Mouse (Mus musculus) CD8-positive naive resting alpha-beta T cell, adult 2 months (primary cell): ENCODE data around the gene Map3k6.

Source experiments
- DNase-seq, 2 experiments: peaks; one replicate each; pipeline ENCODE4 v3.0.0; 2022; ENCODE audit warnings: low read depth in 2 of 2, low spot score in 2 of 2

The Map3k6 gene

DNA sequence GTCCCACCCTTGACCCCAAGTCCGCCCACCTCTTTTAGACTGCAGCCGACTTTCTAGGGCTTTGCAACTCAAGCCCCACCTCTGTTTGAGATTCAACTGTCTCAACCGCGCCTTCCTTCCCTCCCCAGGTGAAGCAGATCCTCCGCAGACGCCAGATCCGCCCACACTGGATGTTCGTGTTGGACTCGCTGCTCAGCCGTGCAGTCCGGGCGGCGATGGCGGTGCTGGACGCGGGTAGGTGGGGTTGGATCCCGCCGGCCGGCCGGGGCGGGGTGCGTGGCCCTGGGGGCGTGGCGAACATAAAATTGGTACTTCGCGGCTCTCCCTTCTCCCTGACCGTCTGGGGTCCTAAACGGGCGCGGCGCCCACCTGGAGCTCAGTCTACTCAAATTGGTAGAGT, 10.6 kb downstream of the Map3k6 start:
- DNase-seq = no peak

DNA sequence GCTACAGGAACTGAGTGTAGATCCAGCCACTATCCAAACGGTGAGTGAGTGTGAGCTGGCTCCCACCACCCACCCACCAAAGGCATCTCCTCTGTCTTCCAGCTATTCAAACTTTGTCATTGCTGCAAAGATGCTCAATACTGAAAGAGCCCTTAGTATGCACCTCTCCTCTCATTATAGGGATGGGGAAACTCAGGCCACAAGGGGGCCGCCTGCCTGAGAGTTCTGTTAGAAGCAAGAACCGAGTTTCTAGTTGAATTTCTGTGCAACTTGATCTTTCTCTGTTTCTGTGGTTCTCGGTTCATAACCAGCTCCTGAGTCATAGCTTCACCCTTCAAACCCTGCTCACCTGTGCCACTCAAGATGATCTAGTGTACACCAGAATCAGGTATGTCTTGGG, 11.5 kb downstream of the Map3k6 start:
- no peak for DNase-seq

DNA sequence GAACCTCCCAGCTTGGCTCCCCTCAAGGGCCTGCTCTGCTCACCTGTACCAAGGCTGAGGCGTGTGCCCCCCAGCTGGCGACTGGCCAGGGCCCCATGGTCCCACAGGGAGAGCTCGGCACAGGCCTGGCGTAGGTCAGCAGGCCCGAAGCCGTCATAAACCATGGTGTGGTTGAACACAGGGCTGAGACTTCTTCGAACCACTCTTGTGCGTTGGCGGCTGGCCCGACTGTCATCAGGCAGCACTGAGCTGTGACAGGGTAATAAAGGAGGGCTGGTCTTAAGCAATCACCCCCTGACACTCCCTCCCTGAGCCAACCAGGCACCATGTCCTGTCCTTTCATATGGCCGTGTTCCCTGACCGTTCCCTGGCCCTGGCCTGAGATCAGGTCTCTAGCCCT, 12.8 kb downstream of the Map3k6 start:
- DNase-seq = no peak

DNA sequence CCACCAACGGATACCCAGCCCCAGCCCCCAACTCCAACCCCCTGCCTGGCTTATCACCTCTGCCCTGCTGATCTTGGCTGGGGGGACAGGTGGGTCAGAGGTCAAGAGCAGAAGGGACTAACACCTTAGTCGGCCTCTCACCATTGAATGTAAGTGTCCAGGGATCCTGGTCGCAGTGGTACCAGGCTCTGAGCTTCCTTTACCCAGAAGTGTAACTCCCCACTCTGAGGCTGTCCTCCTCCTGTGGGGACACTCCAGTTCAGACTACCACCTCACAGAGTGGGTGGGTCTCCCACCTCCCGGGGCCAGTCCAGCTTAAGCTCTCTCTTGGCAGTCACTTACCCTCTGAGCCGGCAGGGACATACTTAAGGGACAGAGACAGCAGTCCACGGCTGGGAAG, 14.8 kb downstream of the Map3k6 start:
- no peak for DNase-seq

DNA sequence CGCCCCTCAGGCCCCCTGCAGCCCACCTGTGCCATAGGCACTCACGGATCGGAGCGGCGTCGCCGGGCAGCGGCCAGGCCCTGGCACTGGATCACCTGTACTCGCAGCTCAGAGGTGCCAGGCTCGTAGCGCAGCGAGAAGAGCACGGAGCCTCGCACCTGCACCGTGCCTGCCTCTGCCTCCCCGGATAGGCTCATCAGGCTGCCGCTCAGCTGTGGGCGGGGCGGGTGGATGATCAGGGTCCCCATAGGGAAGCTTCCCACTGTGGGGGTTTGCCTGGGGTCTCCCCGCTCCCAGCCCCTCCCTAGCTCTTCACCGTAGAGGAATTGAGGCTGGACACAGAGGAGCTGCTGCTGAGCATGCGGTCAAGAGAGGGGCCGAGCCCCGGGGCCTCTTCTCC, 16.2 kb downstream of the Map3k6 start:
- DNase-seq = no peak

DNA sequence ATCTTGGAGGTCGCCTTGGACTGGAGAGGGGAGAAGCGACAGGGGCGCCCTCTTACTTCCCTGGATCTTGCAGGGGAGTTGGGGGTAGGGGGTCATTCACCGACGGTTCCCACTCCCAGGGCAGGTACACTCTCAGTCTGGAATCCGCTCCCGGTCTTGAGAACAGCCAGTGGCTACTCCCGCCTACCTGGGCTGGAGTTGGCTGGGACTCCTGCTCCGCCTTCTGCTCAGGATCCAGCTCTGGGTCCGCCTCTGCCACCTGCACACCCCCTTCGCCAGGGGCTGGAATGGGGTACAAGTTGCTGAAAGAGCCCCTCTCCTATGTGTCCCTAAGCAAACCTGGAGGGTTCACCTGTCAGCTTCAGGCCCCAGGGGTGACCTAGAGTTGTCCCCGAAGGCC, 16.6 kb downstream of the Map3k6 start:
- DNase-seq = no peak

DNA sequence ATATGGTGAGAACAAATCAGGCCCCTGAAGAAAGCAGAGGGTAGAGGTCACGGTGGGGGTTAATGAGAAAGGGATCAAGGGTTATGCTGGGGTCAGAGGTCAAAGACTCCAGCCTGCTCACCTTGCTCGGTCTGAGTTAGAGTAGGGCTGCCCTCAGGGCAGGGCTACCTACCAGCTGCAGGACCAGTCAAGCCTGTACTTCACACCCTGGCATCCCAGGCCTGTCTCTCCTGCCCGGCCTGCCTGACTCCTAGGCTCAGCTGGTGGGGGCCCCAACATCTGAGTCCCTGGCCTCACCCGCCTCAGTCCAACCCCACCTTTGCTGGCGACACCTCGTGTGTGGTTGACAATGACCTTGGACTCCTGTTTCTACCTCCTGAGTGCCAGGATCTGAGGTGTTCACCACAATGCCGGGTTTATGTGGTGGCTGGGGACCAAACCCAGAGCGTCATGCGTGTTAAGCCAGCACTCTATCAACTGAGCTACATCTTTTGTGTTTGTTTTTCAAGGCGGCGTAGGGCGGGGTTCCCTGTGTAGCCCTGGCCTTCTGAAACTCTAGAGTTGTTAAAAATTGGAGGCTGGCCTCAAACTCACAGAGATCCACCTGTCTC, 17.3 kb downstream of the Map3k6 start:
- no peak for DNase-seq

DNA sequence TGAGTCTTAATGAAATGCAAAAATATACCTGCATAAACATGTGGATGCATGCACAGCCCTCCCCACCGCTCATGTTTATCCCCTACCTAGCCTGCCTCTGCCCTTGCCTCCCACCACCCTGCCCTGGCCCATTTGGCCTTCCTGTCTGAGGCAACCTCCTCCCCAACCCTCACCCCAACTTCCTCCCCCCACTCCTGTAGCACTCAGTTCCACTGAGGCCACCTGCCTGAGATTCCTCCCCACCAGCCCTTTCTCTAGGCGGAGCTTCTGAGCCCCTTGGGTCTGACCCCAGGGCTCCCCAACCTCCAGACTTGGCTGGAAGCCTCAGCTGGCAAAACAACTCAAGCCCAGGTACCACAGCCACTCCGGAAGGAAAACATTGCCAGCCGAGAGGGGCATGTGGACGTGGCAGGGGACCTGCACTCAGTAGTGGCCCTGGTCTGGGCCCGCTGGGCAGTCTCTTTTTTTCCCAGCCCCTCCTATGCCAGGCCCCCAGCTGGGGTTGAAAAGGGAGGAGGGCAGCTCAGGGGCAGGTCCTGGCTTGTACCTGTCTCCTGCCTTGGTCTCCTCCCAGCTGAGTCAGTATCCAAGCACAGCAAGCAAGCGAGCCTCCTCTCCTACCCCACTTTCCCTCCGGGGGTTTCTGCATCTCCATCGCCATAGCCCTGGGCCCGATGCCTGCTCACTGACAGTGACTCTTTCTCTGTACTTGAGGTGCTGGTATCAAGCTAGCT, 21.2 kb downstream of the Map3k6 start:
- DNase-seq = no peak

DNA sequence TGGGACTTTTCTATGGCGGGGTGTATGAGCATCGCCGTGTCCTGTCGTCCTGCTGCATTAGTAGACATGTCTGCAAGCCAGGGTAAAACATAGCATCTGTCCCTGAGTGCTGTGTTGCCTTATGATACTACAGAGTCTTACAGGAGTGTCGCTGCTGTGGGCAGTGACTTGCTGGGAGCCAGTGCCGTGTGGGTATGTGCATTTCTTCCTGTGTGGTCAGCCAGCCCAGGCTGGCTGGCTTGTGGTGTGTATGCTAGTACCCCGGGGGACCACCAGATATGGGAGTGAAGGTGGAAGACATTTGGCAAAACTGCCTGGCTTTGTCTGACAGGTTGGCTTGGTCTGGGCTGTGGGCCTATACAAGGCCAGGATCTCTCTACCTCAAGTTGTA, 21.8 kb downstream of the Map3k6 start:
- no peak for DNase-seq

DNA sequence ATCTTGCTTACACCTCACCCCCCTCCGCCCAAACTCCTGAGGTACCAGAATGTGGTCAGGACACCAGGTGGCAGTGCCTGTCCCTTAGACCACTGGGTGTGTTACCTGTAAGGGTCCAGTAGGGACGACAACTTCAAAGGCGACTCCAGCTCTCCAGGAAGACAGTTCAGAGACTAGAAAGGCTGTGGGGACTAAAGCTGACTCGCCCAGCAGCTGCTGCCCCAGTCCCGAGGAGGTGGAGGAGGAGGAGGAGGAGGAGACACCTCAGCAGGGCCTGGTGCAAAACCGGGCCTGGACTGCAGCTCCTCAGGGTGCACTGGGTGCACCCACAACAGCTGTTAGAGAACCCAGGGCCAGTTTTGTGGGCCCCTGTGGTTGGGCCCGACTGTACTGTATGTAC, 22.3 kb downstream of the Map3k6 start, which contains the start of gene Sytl1:
Gene Sytl1 (minus strand): TSS at position 232 of the 400 bp plus-strand sequence.
- DNase-seq = peak in 1 of 2 experiments; percentile 24

DNA sequence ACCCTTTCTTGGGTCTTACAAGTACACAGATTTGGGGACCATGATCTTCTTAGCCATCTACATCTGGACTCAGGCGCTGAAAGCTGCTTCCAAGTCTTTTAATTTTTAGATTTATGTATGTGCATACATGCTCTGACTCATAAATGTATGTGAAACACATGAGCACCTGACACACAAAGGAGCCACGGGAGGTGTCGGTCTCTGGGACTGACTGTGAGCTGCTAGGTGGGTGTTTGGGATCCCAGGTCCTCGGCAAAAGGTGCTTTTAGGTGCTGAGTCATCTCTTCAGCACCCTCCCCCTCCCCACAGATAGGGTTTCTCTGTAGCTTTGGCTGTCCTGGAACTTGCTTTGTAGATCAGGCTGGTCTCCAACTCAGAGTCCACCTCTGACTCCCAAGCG, 23.1 kb downstream of the Map3k6 start:
- no peak for DNase-seq

DNA sequence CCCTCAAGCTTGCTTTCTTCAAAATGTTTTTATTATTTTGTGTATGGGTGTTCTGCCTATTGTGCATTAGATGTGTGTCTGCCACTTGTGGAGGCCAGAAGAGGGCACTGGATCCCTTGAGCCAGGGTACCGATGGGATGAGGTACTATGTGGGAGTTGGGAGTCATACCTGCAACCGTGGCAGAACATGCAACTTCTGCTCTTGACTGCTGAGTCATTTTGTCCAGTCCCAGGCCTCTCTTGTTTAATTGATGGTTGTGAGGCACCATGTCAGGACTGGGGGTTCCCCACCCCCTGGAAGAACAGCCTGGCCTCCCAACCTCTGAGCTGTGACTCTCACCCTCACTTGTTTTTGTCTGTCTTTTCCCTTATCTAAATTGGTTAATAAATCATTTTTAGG, 23.9 kb downstream of the Map3k6 start:
- no peak for DNase-seq

DNA sequence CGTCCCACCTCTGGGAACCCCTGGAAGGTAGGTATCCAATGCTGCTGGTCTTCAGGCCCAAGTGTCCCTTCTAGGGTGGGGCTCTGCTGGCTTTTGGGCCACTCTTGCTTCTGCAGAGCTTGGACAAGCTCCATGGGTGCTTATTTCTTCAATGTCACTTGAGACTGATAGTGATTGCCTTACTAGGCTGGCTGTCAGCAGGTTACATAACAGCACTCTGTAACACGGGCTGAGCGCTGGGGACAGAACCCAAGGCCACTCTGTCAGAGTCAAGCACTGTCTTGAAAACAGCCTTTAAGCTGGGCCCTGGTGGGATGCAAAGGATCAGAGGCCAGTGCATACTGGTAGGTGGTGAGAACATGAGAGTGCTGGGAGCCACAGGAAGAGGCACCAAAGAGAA, 24.7 kb downstream of the Map3k6 start:
- DNase-seq = no peak

DNA sequence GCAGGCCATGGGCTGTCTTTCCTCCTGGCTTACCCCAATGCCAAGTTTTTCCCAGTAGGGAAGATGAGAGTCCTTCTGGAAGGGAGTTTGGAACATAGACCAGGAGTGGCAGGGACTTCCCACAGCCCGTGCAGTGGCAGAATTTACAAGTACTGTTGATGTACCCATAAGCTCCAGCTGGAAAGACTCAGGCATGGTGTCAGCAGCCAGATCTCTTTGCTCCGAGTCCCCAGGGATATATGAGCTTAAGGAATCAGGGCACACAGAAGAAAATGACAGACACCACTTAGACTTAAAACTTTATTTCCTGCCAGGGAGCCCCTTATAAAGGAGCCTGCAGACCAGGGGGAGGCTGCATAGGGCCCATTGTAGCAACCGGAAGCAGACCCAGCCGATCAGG, 25.1 kb downstream of the Map3k6 start:
- DNase-seq = no peak

DNA sequence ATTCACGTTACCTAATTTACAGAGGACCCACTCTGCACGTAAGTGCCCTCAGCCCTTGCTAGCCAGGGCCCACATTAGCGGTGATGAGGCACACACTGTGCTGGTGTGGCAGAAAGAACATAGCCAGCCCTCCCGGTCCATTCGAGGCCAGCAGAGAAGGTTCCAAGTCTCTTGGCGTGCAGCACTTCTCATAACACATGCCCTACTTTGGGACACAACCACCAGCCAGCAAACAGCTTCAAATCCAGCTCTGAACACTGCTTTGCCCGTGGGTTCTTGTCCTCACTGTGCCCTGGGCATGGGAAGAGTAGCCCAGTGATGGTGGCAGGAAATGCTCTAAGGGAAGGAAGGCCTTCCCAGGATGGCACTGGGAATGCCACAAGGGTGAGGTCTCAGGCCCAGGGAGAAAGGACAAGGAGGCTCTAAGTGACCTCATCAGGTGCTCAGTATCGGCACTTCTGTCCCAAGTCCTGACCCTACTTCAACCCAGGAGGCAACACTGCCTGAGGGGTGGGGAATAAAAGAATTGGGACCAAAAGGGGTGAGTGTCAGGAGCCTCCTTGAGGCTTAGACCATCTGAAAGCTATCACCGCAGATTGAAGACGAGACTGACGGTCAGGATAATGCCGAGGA, 25.7 kb downstream of the Map3k6 start:
- no peak for DNase-seq

DNA sequence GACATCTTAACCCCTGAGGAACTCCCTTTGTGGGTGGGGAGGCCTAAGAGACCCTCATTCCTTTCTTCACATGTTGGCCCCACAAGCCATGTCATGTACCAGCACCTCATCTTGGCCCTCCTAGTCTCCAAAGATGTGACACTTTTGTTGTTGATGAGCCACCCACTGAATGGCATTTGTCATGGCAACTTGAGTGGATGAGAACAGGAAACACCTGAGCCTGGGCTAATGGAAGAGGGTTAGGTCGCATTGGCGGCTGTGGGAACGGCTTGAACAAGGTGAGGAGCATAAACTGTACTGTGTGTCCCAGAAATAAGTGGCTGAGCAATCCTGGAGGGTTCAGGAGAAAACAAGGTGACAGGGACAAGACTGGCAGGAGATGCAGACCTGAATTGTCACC, 28.3 kb downstream of the Map3k6 start:
- DNase-seq = no peak

DNA sequence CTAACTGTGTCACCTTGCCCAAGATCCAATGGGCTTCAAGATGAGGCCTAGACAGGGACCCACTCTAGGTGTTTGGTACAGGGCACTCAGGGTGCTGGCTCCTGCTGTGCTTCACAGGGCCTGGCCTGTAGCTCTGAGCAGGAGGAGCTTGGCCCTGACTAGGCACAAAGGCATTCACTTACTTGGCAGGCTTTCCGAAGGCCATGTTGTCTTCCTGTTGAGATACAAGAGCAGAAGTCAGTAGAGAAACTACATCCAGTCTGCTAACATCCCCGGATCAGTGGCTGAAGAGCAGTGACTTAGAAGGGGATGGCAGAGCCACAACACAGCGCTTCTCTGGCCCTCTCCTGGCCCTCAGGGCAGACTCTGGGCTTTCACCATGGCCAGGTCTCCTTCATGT, 29.0 kb downstream of the Map3k6 start:
- no peak for DNase-seq

DNA sequence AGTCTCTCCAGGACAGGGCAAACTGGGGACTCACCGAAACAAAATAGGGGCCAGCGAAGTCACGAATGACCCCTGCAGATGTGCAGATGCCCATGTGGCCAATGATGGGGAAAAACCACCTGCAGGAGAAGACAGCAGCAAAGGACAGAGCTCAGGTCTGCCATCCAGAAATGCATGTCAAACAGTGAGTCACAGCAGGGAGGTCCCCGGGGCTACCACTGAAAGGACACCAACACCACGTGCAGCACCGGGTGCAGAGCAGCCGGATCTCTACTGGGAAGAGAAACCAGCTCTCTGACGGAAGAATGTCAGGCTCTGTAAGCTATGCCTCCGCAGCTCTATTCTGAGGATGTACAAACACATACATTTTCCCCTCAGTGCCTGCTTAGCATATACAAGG, 30.3 kb downstream of the Map3k6 start:
- DNase-seq = no peak

DNA sequence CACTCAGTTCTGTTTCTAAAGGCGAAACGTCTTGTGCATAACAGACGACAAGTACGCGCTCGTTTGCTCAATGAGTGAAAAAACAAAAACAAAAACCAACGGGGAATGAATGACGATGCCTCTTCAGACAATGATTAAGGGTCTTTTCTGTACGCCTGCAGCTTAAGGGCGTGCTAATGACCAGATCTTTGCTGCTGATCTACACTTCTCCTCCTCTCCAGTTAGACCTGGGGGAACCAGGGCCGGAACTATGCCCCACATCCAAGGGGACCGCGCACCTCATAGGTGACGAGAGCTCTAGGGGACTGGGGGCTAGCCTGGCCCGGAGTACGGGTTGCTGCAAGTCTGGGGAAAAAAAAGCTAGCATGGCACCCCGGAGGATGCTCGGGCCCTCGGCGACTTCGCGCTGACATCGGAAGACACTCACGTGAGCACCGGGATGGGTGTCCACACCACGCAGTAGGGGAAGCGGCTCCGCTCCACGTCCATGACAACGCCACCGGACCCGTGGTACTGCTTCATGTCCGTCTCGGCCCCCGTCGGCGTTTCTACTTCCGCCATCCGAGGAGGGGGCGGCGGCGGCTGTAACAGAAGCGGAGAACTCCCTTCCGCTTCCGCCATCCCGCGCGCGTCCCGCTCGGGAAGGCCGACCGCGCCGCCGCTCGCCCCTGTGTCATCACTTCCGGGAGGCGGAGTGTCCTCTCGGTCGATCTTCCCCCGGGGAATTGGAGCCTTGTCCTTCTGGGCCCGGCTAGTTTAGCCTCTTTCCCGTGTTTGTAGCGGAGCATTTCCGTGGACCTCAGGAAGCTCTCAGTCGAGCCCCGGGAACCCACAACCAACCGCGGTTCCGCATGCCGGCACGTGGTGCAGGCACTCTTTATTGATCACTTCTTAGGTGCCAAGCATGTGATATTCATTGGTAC, 36.7 kb downstream of the Map3k6 start, which contains the start of gene Tmem222:
Gene Tmem222 (minus strand): TSS at position 689 of the 923 bp plus-strand sequence.
- peak; percentile 94 for DNase-seq

DNA sequence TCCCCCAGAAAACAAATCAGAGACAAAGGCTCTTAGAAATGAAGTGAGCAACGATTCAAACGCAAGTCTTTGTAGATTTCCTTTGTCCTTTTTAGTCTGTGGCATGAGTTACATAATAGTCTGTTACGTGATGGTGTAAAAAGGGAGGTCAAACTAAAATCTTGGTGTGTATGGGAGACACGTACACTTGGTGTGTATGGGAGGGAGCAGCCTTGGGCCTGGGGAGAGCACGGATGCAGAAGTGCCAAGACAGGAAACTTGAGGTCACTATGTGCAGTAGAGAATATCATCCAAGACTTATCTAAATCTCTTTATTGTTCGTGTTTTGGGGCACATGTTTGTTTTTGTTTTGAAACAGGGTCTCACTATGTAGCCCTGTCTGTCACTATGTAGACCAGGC, 37.4 kb downstream of the Map3k6 start:
- DNase-seq = no peak

DNA sequence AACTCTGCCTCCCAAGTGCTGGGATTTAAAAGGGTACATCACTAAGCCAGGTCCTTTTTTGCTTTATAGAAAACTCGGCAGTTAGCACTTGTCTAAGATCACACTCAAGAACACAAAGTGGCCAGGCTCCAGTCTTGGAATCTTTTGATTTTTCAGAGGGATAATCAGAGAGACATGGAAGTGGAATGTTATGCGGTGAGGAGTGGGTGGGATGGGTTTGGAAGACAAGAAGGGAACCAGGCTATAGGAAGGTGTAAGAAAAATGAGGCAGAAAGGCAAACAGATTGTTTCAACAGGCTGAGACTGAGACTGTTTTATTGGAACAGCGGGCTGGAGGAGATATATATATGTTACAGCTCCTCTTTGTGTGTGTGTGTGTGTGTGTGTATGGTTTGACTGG, 37.9 kb downstream of the Map3k6 start:
- DNase-seq = no peak
